Mouse (Mus musculus) right cerebral cortex, adult 2 months (tissue): Measurements from ENCODE around the gene Mocs1.
"Not testable (repeated sequence)": the region's sequence is repeated elsewhere in the genome, so short reads cannot be mapped to it uniquely, and the experiment has no call there.

Source experiments
- DNase-seq, 2 experiments: peaks; one replicate each; pipeline ENCODE4 v3.0.0; 2021 to 2022; ENCODE audit warnings: low spot score in 2 of 2

Mocs1 gene

GRCm38 (mm10) chr17:49432071-49432711 is 4.0 kb downstream of the Mocs1 start:
- no peak for DNase-seq

GRCm38 (mm10) chr17:49433071-49433470 is 4.9 kb downstream of the Mocs1 start:
- no peak for DNase-seq

GRCm38 (mm10) chr17:49434236-49434635 is 6.1 kb downstream of the Mocs1 start:
- DNase-seq, result no peak

- no peak for DNase-seq
These were observed 6.9 kb downstream of the Mocs1 start for GRCm38 (mm10) chr17:49435081-49435480.

- no peak for DNase-seq
These were observed 8.5 kb downstream of the Mocs1 start for GRCm38 (mm10) chr17:49436631-49437030.

GRCm38 (mm10) chr17:49437306-49437705 is 9.1 kb downstream of the Mocs1 start:
- DNase-seq, result not testable (repeated sequence)

GRCm38 (mm10) chr17:49438822-49439574 is 10.8 kb downstream of the Mocs1 start:
- no peak for DNase-seq

- no peak for DNase-seq
These were observed 11.5 kb downstream of the Mocs1 start for GRCm38 (mm10) chr17:49439706-49440105.

- no peak for DNase-seq
These were observed 12.4 kb downstream of the Mocs1 start for GRCm38 (mm10) chr17:49440331-49441130.

- DNase-seq, result not testable (repeated sequence)
These were observed 14.7 kb downstream of the Mocs1 start for GRCm38 (mm10) chr17:49442841-49443240.

GRCm38 (mm10) chr17:49448570-49449229 is 20.5 kb downstream of the Mocs1 start:
- no peak for DNase-seq

GRCm38 (mm10) chr17:49449230-49449608 is 21.1 kb downstream of the Mocs1 start:
- DNase-seq, result no peak

- DNase-seq, result no peak
These were observed 22.8 kb downstream of the Mocs1 start for GRCm38 (mm10) chr17:49450922-49451321.

- DNase-seq, result no peak
These were observed 28.2 kb downstream of the Mocs1 start for GRCm38 (mm10) chr17:49456334-49456733.

- DNase-seq, result no peak
These were observed 29.7 kb downstream of the Mocs1 start for GRCm38 (mm10) chr17:49457833-49458232.

GRCm38 (mm10) chr17:49458386-49458785 is 30.2 kb downstream of the Mocs1 start:
- no peak for DNase-seq

- no peak for DNase-seq
These were observed 36.7 kb downstream of the Mocs1 start for GRCm38 (mm10) chr17:49464884-49465283.

GRCm38 (mm10) chr17:49468223-49468622 is 40.1 kb downstream of the Mocs1 start:
- DNase-seq, result peak; percentile 80 to 83

- no peak for DNase-seq
These were observed 44.5 kb downstream of the Mocs1 start for GRCm38 (mm10) chr17:49472626-49473025.

- DNase-seq, result peak; percentile 39 to 59
These were observed 45.9 kb downstream of the Mocs1 start for GRCm38 (mm10) chr17:49474051-49474450.

- no peak for DNase-seq
These were observed 47.0 kb downstream of the Mocs1 start for GRCm38 (mm10) chr17:49475174-49475573.

GRCm38 (mm10) chr17:49477370-49477769 is 49.2 kb downstream of the Mocs1 start:
- no peak for DNase-seq
